Mouse (Mus musculus): ENCODE results near the gene Cfap221.

DNA sequence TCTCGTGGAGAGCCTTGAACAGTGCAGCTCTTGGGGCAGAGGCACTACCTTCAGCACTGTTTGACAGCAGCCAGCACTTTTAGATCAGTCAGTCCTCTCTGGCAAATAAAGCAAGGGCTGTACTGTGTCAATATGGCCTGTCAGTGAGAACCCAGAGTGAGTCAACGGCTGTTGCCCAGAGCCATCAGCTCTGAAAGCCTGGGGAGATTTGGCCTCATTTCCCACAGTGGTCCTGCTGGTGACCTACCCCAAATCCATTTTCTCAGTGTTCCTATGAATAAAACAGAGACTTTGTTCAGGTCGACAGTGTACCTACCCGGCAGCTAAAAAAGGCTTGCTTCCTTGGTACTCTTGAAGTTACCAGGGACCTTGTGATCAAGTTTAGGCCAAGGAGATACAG, 105.2 kb downstream of the Cfap221 start:
- no peak for TF ChIP-seq CTCF (IDR thresholded peaks at IDR 0.05; ENCODE audit: low read depth)
- TF ChIP-seq EP300 (IDR thresholded peaks at IDR 0.05; ENCODE audit: low read depth): no peak
